Mouse (Mus musculus) lung, adult 18-20 months (tissue): ENCODE results near the gene Top3b.
"Not testable (repeated sequence)": the region's sequence is repeated elsewhere in the genome, so short reads cannot be mapped to it uniquely, and the experiment has no call there.

Experiments
- DNase-seq, 2 experiments: peaks; one replicate each; pipeline ENCODE4 v3.0.0; 2022; ENCODE audit warnings: mixed read lengths in 2 of 2

Gene Top3b

DNA sequence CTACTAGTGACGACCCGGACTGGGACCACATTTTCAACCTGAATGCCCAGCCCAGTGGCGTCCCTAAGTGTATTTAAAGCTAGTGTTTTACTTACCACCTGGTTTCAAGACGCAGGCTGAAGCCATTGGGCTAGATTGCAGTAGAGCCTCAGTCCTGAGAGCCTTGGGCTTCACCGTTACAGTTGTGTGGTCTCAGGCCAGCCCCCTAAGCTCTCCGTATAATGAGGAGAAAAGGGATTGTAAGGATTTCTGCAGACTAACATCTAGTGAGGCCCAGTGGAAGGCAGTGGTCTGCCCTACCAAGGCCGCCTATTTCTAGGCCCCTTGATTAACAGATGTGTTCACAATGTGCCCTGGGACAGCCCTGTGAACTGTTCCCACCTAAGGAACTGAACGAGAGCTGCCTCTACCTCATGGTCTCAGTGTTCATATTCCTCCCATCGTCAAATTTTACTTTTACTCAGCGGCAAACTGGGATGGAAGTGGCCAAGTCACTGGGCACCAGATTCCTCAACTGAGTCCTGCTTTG is 26.6 kb downstream of the Top3b start:
- no peak for DNase-seq

DNA sequence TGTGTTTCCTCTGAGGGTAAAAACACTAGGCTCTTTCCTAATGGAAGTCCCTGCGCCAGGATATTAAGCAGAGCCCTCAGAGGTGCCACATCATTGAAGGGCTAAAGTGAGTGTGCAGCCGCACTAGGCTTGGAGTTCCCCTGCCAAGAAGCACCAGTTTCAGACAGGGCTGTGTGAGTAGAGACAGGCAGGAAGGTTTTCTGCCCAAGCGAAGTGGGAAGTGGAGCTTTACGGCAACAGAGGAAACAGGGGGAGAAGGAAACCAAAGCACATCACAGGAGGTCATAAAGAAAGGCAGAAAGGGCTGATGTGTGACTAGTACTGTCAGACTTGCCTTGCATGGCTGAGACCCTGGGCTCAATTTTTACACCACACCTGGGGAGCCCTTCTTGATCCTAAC is 31.8 kb downstream of the Top3b start:
- DNase-seq: no peak

DNA sequence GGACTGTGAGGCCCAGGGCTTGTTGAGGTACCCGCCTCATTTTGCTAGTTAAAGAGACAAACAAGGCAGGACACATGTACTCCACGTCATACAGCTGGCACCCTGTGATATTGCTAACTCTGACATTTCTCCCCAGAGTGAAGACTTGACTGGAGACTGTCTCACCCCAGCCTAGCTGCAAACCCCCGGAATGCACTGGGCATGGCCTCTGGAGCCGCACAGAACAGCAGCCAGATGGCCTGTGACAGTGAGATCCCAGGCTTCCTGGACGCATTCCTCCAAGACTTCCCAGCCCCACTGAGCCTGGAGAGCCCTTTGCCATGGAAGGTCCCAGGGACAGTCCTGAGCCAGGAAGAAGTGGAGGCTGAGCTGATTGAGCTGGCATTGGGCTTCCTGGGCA is 32.7 kb downstream of the Top3b start:
- no peak for DNase-seq

GRCm38 (mm10) chr16:16907799-16908198 is 37.3 kb downstream of the Top3b start:
- peak; percentile 91 to 94 for DNase-seq

GRCm38 (mm10) chr16:16911641-16912597 is 41.4 kb downstream of the Top3b start:
- DNase-seq: peak; percentile 80 to 85

DNA sequence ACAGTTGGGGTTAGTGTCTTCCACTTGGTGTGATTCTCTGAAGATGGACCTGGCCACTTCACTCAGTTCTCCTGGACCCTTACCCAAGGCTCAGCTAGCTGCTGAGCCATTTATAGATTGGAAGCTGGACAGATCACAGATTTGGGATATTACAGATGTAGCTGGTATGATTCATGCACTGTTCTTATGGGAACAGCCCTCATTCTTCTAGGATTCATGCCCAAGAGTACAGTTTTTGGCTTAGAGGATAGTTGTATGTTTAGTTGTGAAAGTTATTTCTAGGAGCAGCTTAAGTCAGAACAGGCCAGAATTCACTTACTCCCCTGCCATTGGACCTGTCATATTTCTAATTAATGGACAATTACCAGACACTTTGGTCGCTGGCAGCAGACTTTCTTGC is 42.9 kb downstream of the Top3b start:
- no peak for DNase-seq

DNA sequence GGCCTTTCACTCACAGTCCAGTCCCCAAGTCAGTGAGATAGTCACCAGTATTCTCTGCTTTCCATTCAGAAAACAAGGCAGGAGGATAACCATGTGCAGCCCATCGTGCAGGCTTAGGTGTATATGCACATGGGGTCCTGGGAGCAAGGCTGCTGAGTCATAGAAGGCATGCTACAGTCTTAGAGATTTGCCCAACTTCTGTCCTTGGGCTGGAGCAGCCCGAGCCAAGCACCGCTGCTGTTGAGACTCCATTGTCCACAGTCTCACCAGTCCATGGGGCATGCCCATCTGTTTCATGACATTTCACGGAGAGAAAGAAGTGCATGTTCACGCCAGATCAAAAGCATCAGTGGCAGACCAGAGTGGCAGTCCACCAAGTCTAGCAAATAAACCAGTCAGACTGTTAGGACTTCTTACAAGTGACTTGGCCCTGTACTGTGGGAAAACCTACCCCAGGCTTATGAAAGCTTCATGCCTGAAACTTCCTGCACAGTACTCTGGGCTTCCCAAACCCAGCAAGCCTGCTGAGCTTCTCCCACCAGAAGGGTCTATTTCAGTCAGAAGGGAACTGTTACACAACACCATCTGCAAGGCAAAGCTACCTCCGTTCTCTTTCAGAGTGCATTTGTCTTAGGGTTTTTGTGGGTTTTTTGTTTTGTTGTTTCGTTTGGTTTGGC is 48.0 kb downstream of the Top3b start:
- no peak for DNase-seq

DNA sequence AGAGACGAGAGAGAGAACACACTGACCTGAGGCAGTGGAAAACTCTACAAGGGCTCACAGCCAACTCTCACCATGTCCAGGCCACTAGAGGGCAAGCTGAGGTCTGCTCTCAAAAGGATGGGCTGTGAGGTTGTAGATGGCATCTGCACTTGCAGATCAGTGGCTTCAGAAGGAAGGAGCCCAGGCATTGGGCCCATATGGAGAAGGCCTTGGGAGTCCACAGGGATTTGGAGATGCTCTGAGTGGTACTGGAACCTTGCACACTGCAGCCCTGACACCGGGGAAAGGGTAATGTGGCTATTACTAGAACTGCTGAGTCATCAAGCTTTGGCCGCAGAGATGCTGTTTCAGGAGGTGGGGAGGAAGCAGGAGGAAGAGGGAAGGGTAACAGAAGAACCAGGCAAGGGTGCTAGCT is 50.5 kb downstream of the Top3b start:
- DNase-seq: peak; percentile 31 to 47

- DNase-seq: no peak
Observed at GRCm38 (mm10) chr16:16924481-16924880, 53.9 kb downstream of the Top3b start.

DNA sequence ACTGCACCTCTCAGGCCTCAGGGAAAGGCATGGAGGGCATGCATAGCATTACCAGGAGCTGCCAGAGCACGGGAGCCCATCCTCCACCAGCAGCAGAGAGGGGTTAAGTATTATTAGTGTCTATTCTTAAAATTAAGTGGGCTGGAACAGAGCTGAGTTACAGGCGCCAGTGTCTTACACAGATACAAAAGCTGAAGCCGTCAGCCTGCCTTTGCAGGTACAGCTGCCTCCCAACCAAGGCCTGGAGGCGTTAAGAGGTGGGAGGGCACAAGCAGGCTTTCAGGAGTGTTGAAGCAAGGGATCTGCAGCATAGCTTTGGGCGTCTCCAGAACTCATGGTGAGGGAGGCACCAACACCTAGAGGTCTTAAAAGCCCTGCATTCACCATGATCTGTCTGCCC is 56.0 kb downstream of the Top3b start:
- no peak for DNase-seq

GRCm38 (mm10) chr16:16928908-16929307 is 58.4 kb downstream of the Top3b start:
- DNase-seq: not testable (repeated sequence)

GRCm38 (mm10) chr16:16930326-16930725 is 59.8 kb downstream of the Top3b start:
- DNase-seq: no peak

- DNase-seq: no peak
Observed at GRCm38 (mm10) chr16:16930810-16931296, 60.3 kb downstream of the Top3b start.

DNA sequence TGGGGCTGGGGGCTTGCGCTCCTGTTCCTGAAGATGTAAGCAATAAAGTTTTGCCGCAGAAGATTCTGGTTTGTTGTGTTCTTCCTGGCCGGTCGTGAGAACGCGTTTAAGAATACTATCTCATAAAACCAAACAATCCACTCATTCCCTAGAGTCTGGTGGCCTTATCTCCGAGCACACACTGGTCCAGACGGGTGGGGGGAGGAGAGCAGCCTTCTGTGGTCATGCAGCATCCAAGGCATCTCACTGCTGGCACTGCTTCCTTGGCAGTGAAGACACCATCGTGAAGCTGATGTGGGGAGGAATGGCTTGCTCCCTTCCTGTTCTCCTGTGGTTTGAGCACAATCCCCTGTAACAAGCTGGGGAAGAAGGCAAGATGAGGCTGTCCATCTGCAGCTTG is 69.0 kb downstream of the Top3b start:
- DNase-seq: no peak

DNA sequence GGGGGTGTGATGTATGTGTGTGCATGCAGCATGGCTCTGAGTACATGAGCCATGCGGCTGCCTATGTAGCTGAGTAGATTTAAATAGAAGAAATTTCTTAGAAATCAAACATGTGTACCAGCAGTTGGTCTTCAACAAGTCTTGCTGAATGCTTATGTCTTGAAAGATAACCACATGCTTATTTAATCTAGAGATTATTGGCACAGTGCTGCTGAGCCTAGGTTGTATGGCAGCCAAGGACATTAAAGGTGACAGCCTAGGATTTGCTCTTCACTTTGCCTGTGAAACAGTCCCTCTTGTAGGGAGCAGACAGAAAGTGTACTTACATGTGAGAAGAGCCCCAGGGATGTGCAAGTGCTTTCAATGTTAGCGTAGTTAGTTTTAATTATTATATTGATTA is 70.5 kb downstream of the Top3b start:
- no peak for DNase-seq
